Mouse (Mus musculus) cerebellum, adult 2 months (tissue): ENCODE data around the gene Dmrta2.

ENCODE experiments used
- CTCF ChIP-seq: fragments of 200-500 bp; IDR thresholded peaks from 2 replicates; pipeline ENCODE4 v1.5.1; 2011; ENCODE audit warnings: low read depth, mild to moderate bottlenecking, control low read depth, low read length, moderate library complexity, borderline replicate concordance; ENCODE audit not compliant: insufficient read depth
- POLR2A ChIP-seq: fragments of 200-500 bp; IDR thresholded peaks from 2 replicates; pipeline ENCODE4 v1.6.1; 2011; ENCODE audit warnings: low read length, control low read depth, borderline replicate concordance; ENCODE audit not compliant: insufficient read depth

DNA sequence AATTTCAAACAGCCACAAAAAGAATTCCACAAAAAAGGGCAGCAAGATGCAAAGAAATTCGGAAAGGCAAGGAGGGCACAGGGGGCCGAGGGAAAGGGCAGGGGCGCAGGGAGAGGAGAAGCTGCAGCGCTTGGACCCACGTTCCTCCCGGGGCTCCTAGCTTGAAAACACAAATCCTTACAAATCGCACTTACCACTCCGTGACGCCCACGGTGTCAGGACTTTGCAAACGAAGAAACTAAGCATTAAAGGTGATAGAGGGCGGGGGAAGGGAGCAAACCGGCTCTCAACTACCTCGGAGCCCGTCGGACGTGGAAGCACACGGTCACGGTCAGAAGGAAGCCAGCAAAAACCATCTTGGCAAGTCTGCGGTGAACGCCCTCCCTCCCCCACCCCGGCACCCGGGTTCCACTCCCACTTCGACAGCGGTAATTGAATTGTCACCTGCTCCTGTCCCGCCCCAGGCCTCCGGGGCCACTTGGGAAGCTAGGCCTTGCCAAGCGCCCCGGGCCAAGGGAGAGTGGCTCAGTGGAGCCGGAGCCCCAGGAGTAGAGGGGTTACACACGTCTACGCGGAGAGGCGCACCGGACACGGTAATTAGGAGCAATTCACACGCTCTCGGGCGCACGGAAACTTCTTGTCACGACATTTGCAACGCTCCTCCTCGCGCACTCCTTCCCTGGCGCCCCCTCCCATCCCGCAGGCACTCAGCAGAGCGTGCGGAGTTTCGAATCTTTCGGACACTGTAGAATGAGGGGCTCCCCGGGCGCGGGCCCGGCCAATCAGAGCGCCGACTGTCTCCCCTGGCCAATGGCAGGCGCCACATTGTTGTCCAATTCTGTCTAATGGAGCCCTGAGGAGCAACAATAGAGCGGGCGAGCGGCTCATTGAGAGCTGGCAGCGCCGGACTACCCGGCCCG, at the start of gene Dmrta2:
- no peak for TF ChIP-seq CTCF
- no peak for TF ChIP-seq POLR2A
